Mouse (Mus musculus): ENCODE measurements at regions not wholly inside any gene's neighbourhood (a gene's known extent, or its start where the extent isn't known, plus 50 kb on each side); places are given as distances from the start of the nearest gene placed in this dataset.

GRCm38 (mm10) chr4:64874521-64874920 lies 249.5 kb upstream of the Pappa start:
- peak; percentile 9 to 35 for DNase-seq

- no peak for DNase-seq
Measured at GRCm38 (mm10) chr4:64876924-64877323, 247.1 kb upstream of the Pappa start.

GRCm38 (mm10) chr4:64897935-64898334 lies 226.0 kb upstream of the Pappa start:
- no peak for DNase-seq

GRCm38 (mm10) chr4:64901091-64901845 lies 222.7 kb upstream of the Pappa start:
- DNase-seq = no peak

GRCm38 (mm10) chr4:64923751-64924150 lies 200.2 kb upstream of the Pappa start:
- DNase-seq = peak; percentile 37 to 59

GRCm38 (mm10) chr4:64928553-64928952 lies 195.4 kb upstream of the Pappa start:
- no peak for DNase-seq

- DNase-seq = no peak
Measured at GRCm38 (mm10) chr4:64945547-64945946, 178.4 kb upstream of the Pappa start.

GRCm38 (mm10) chr4:64952651-64953050 lies 171.3 kb upstream of the Pappa start:
- no peak for DNase-seq

GRCm38 (mm10) chr4:64958843-64959242 lies 165.1 kb upstream of the Pappa start:
- no peak for DNase-seq

GRCm38 (mm10) chr4:64961796-64962195 lies 162.2 kb upstream of the Pappa start:
- DNase-seq = no peak

All from kidney, postnatal 25 days (tissue).